Mouse (Mus musculus): ENCODE measurements around the gene Eomes. TPM values are rescaled to one million over a fixed set of nuclear protein-coding genes. Genes with fewer than 3 reads are reported as not detected.

The Eomes gene
- total and polyA plus RNA-seq, 2 experiments from 2014 or later, result not detected

DNA sequence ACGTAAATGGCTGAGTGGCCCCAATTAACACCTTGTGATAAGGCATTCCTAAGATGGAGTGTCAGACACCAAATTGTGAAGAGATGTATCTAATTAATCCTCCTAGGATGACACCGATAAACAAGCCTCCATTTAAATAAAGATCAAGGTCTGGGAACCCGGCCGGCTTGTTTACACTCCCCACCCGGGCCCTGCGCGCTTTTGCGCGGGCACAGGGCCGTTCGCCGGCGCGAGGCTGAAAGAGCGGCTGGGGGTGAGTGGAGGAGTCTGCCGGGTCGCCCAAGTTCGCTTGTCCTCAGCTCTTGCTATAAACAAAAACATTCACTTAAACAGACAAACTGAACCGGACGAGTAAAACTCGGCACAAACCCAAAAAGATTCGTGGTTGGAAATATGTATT is 9.6 kb downstream of the Eomes start:
- ATAC-seq (ENCODE audit: insufficient read depth, low read depth) (no peak), DNase-seq (ENCODE audit: low spot score) (no peak)
- Histone ChIP-seq H3K4me1 (ENCODE audit: control insufficient read depth, insufficient read depth) (peaks cover 18% of the 10 kb centered on the region; the same call in 1 of the 2 replicates), H3K36me3 (replicated peaks; ENCODE audit: control insufficient read depth, insufficient read depth, low read length) (no peaks in the 10 kb centered on the region), H3K4me2 (ENCODE audit: low read depth, low read length) (peak overlapping the region; percentile 88), H3K27ac (ENCODE audit: low read depth) (no peak overlapping the region), H3K4me3 (ENCODE audit: low read depth, low read length) (peak overlapping the region; percentile 46), H3K27me3 (ENCODE audit: control insufficient read depth, insufficient read depth, low read length) (peaks cover 64% of the 10 kb centered on the region), H3K9ac (replicated peaks; ENCODE audit: low read depth, low read length) (0 out of 2 replicates have a peak overlapping the region, but pooled peaks have one; percentile 14), H3K9me3 (replicated peaks; ENCODE audit: control insufficient read depth, low read length) (no peaks in the 10 kb centered on the region)
- no peak for TF ChIP-seq EP300 (IDR thresholded peaks at IDR 0.05; ENCODE audit: low read depth)
- no peak for TF ChIP-seq CTCF (IDR thresholded peaks at IDR 0.05; ENCODE audit: low read depth)
- 4% methylated on average over 22 of the region's 22 CpGs for WGBS

DNA sequence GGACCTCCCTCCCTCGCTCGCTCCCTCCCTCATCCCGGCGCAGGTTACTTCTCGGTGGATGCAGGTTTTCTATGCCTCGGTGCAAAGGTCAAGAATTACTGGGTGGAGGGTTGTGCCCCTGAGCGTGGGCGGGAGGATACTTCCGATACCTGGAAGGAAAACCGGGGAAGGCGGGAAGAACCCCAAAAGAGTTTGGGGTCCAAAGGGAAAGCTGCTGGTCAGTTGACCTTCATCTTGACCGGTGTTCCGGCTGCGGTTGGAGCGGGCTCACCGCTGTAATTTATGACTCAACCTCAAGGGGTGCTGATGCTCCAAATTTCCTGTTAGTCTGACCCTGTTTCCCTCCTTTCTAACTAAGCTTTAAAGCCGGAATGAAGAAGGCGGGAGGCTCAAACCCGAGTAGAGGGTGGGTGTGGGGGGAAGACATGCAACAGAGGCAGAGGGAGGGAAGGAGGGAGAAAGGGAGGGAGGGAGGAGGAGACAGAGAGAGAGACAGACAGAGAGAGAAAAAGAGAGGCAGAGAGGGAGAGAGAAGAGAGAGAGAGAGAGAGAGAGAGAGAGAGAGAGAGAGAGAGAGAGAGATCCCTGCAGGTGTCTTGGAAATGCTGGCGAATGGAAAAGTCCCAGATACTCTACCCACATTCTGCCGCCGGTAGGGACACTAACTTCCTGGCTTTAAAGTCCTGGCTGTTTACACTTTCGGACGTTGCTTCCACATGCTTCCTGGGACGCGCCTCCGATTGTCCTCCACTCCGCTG is 10.3 kb downstream of the Eomes start:
- under 1% methylated on average over 28 of the region's 28 CpGs for WGBS
- no peaks in the 10 kb centered on the region for H3K36me3 ChIP-seq (replicated peaks; ENCODE audit: control insufficient read depth, insufficient read depth, low read length)
- ATAC-seq (ENCODE audit: insufficient read depth, low read depth) (peak; percentile 62; the same call in 1 of the 2 replicates), DNase-seq (ENCODE audit: low spot score) (peak; percentile 43)
- no peak for TF ChIP-seq EP300 (IDR thresholded peaks at IDR 0.05; ENCODE audit: low read depth)
- peak; percentile 37 for TF ChIP-seq CTCF (IDR thresholded peaks at IDR 0.05; ENCODE audit: low read depth)
- H3K9ac ChIP-seq (replicated peaks; ENCODE audit: low read depth, low read length), result 0 out of 2 replicates have a peak overlapping the region, but pooled peaks have one; percentile 14
- no peaks in the 10 kb centered on the region for H3K9me3 ChIP-seq (replicated peaks; ENCODE audit: control insufficient read depth, low read length)
- peaks cover 18% of the 10 kb centered on the region; the same call in 1 of the 2 replicates for H3K4me1 ChIP-seq (ENCODE audit: control insufficient read depth, insufficient read depth)
- H3K4me3 ChIP-seq (ENCODE audit: low read depth, low read length), result peak overlapping the region; percentile 46
- H3K4me2 ChIP-seq (ENCODE audit: low read depth, low read length), result peak overlapping the region; percentile 88
- H3K27ac ChIP-seq (ENCODE audit: low read depth), result no peak overlapping the region
- peaks cover 57% of the 10 kb centered on the region for H3K27me3 ChIP-seq (ENCODE audit: control insufficient read depth, insufficient read depth, low read length)

DNA sequence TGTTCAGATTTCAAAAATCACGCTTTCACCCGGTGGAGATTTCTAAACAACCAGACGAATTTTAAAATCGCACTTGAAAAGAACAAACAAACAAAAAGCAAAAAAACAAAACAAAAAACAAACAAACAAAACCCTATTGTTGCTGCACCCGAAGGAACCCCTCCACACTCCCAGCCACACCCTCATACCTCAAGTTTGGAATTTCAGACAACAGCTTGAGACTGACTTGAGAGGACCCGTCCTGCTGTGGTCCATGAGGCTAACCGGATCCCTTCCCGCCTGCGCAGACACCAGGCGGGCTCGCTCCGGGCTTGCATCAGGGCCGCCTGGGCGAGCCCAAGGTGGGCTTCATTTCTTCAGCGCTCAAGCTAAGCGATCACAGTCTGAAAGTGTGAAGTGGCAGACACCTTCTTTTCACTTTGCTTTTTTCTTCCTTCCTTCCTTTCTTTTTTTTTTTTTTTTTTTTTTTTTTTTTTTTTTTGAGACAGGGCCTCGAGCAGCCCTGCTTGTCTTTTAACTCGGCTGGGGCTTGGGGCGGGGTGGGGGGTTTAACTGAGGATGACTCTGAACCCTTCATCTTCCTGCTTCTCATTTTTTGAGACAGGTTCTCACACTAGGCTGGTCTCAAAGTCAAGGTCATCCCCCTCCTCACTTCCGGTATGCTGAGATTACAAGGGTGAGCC is 11.0 kb downstream of the Eomes start:
- H3K27ac ChIP-seq (ENCODE audit: low read depth), result no peak overlapping the region
- peaks cover 50% of the 10 kb centered on the region for H3K27me3 ChIP-seq (ENCODE audit: control insufficient read depth, insufficient read depth, low read length)
- peak overlapping the region; percentile 46 for H3K4me3 ChIP-seq (ENCODE audit: low read depth, low read length)
- DNase-seq (ENCODE audit: low spot score), result no peak
- no peak for TF ChIP-seq EP300 (IDR thresholded peaks at IDR 0.05; ENCODE audit: low read depth)
- TF ChIP-seq CTCF (IDR thresholded peaks at IDR 0.05; ENCODE audit: low read depth), result no peak
- H3K36me3 ChIP-seq (replicated peaks; ENCODE audit: control insufficient read depth, insufficient read depth, low read length), result no peaks in the 10 kb centered on the region
- H3K4me2 ChIP-seq (ENCODE audit: low read depth, low read length), result peak overlapping the region; percentile 88
- no peak overlapping the region for H3K9ac ChIP-seq (replicated peaks; ENCODE audit: low read depth, low read length)
- 0 out of 2 replicates have a peak, but pooled peaks have one; percentile 6 for ATAC-seq (ENCODE audit: insufficient read depth, low read depth)
- WGBS, result 2% methylated on average over 20 of the region's 20 CpGs
- H3K9me3 ChIP-seq (replicated peaks; ENCODE audit: control insufficient read depth, low read length), result no peaks in the 10 kb centered on the region; the same call in 1 of the 2 replicates
- peaks cover 18% of the 10 kb centered on the region; the same call in 1 of the 2 replicates for H3K4me1 ChIP-seq (ENCODE audit: control insufficient read depth, insufficient read depth)

DNA sequence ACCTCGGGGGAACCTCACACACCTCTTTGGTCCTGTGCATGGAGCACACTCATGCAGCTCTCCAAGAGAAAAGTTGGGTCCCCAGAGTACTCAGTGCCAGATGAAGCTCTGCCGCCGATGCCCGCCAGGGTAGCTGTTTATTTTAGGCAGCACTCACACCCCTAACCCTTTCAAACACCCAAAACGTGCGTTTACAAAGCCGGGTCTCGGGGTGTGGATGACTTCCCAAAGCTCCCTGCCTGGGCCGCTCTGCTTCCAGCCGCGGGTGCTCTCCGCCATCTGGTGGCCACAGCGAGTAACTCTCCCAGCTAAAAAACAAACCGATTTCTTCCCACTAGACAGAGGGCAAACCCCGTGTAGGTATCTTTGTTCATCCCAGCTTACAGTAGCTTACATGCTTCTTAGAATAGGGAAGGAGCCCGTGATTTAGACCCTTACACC is 11.6 kb downstream of the Eomes start:
- Histone ChIP-seq H3K9ac (replicated peaks; ENCODE audit: low read depth, low read length) (no peak overlapping the region), H3K4me3 (ENCODE audit: low read depth, low read length) (peak overlapping the region; percentile 46), H3K27ac (ENCODE audit: low read depth) (no peak overlapping the region), H3K9me3 (replicated peaks; ENCODE audit: control insufficient read depth, low read length) (no peaks in the 10 kb centered on the region; the same call in 1 of the 2 replicates), H3K27me3 (ENCODE audit: control insufficient read depth, insufficient read depth, low read length) (peaks cover 45% of the 10 kb centered on the region), H3K4me2 (ENCODE audit: low read depth, low read length) (peak overlapping the region; percentile 88), H3K36me3 (replicated peaks; ENCODE audit: control insufficient read depth, insufficient read depth, low read length) (no peaks in the 10 kb centered on the region), H3K4me1 (ENCODE audit: control insufficient read depth, insufficient read depth) (peaks cover 18% of the 10 kb centered on the region; the same call in 1 of the 2 replicates)
- under 1% methylated on average over 16 of the region's 16 CpGs for WGBS
- peak; percentile 95 for TF ChIP-seq CTCF (IDR thresholded peaks at IDR 0.05; ENCODE audit: low read depth)
- no peak for TF ChIP-seq EP300 (IDR thresholded peaks at IDR 0.05; ENCODE audit: low read depth)
- DNase-seq (ENCODE audit: low spot score), result peak; percentile 67
- peak; percentile 78 for ATAC-seq (ENCODE audit: insufficient read depth, low read depth)

DNA sequence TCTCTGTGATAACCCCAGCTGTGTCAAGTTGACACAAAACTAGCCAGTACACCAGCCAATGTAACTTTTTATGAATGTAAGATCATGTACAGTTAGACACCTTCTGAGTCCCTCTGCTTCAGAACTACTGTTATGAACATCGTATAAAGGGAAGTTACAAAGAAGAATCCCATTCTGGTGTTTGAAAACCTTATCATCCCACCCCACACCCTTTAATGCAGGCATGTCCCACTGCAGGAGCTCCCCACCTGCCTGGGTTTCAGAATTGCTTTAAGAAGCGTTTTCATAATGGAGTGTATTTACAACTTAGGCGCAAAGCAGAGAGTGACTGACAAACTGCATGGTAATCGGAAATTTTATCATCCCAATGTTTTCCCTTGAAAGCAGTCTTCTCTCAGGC is 13.2 kb downstream of the Eomes start:
- H3K27me3 ChIP-seq (ENCODE audit: control insufficient read depth, insufficient read depth, low read length), result peaks cover 29% of the 10 kb centered on the region
- H3K9me3 ChIP-seq (replicated peaks; ENCODE audit: control insufficient read depth, low read length), result no peaks in the 10 kb centered on the region; the same call in 1 of the 2 replicates
- TF ChIP-seq CTCF (IDR thresholded peaks at IDR 0.05; ENCODE audit: low read depth) (no peak), EP300 (IDR thresholded peaks at IDR 0.05; ENCODE audit: low read depth) (no peak)
- H3K9ac ChIP-seq (replicated peaks; ENCODE audit: low read depth, low read length), result no peak overlapping the region
- H3K4me3 ChIP-seq (ENCODE audit: low read depth, low read length), result no peak overlapping the region
- 78% methylated on average over 4 of the region's 4 CpGs for WGBS
- ATAC-seq (ENCODE audit: insufficient read depth, low read depth), result no peak
- no peak for DNase-seq (ENCODE audit: low spot score)
- H3K4me2 ChIP-seq (ENCODE audit: low read depth, low read length), result no peak overlapping the region
- H3K4me1 ChIP-seq (ENCODE audit: control insufficient read depth, insufficient read depth), result peaks cover 18% of the 10 kb centered on the region; the same call in 1 of the 2 replicates
- no peaks in the 10 kb centered on the region for H3K36me3 ChIP-seq (replicated peaks; ENCODE audit: control insufficient read depth, insufficient read depth, low read length)
- H3K27ac ChIP-seq (ENCODE audit: low read depth), result no peak overlapping the region
